23 mouse cellular contexts compared by ENCODE assay signal in the genomic region with DNA sequence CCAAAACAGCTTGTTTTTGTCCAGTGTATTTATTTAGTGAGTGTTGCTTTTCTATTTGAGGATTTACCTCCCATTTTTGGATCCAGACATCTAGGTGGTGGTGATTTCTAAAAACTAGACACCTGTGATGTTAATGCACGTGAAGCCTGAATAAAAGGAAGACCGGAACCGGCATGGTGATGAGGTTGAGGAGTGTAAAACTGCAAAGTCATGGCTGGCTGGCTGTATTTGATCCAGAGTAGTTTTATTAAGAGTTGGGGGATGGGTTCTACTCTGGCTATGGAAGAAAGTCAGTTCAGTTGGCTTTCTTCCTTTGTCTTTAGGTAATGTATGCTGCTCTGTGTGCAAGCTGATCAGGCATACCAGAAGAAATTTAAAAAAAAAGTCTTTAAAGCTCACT. TPM values are rescaled to one million over a fixed set of nuclear protein-coding genes. Genes with fewer than 3 reads are reported as not detected.
DNase-seq lines count a peak whose midpoint lies in the region; ATAC-seq lines count a peak whose summit lies in the region.
"Had no signal": no experiment of that assay in that cellular context is flagged by ENCODE, and none has a peak within 500 bp of the region (broad histone marks: within the 10 kb centered on the region; RNA-seq: fewer than 3 reads in every experiment).

No protein-coding gene starts in this region.

- H3K4me1 ChIP-seq in liver, embryonic 11.5 days (replicated peaks; ENCODE audit: control insufficient read depth, insufficient read depth, low read length), result no peaks in the 10 kb centered on the region
- H3K4me1 ChIP-seq: embryonic facial prominence, embryonic 15.5 days; limb, embryonic 10.5 days; neural tube, embryonic 12.5 days; stomach, embryonic 15.5 days had no signal

- no peak overlapping the region for H3K4me3 ChIP-seq in liver, embryonic 11.5 days (ENCODE audit: low read depth, low read length)
- H3K4me3 ChIP-seq: embryonic facial prominence, embryonic 15.5 days; limb, embryonic 10.5 days; megakaryocyte, embryonic 14.5 days; neural tube, embryonic 12.5 days; stomach, embryonic 15.5 days had no signal

- ATAC-seq in liver, embryonic 11.5 days (replicated peaks; ENCODE audit: low FRiP score), result no peak
- ATAC-seq in megakaryocyte-erythroid progenitor cell, adult 5-6 weeks (replicated peaks; ENCODE audit: low FRiP score, low TSS enrichment, poor library complexity, severe bottlenecking), result peak; percentile 59; the same call in 1 of the 2 replicates
- ATAC-seq: activated CD4-positive, CD25-positive, alpha-beta regulatory T cell, adult 4 months; hindbrain, embryonic 16.5 days; intestine, postnatal 0 days had no signal

- no peaks in the 10 kb centered on the region for H3K9me3 ChIP-seq in liver, embryonic 11.5 days (ENCODE audit: control insufficient read depth, low read length)
- H3K9me3 ChIP-seq: embryonic facial prominence, embryonic 15.5 days; limb, embryonic 10.5 days; megakaryocyte, embryonic 14.5 days; neural tube, embryonic 12.5 days; stomach, embryonic 15.5 days had no signal

- DNase-seq in kidney, adult 9 months, result peak; percentile 16
- no peak for DNase-seq in kidney, adult 18-20 months
- DNase-seq in liver (peak; percentile 14), R1 (ENCODE audit: low read depth, low spot score) (peak; percentile 87)
- DNase-seq in liver, embryonic 11.5 days (ENCODE audit: low spot score), result no peak
- no peak for DNase-seq in right cerebral cortex, postnatal 10 days (ENCODE audit: low spot score in 2 of 2)
- DNase-seq: adrenal gland, postnatal 36 days; cerebellum, adult 2 months; heart, adult 18-20 months; heart, postnatal 4 days; lung, postnatal 10 days; right cerebral cortex, postnatal 14 days; thymus, adult 2 months had no signal

- WGBS in liver, embryonic 11.5 days, result 68% methylated on average over 3 of the region's 3 CpGs

- no peaks in the 10 kb centered on the region for H3K27me3 ChIP-seq in liver, embryonic 11.5 days (replicated peaks; ENCODE audit: control insufficient read depth, insufficient read depth, low read length)
- H3K27me3 ChIP-seq: embryonic facial prominence, embryonic 15.5 days; megakaryocyte, embryonic 14.5 days; neural tube, embryonic 12.5 days; stomach, embryonic 15.5 days had no signal

- no peak overlapping the region for H3K27ac ChIP-seq in liver, embryonic 11.5 days (ENCODE audit: low read depth, low read length)
- H3K27ac ChIP-seq: embryonic facial prominence, embryonic 15.5 days; limb, embryonic 10.5 days; liver, embryonic 14.5 days; neural tube, embryonic 12.5 days; stomach, embryonic 15.5 days had no signal

- H3K9ac ChIP-seq in liver, embryonic 11.5 days (ENCODE audit: low read depth, low read length), result no peak overlapping the region
- H3K9ac ChIP-seq: embryonic facial prominence, embryonic 15.5 days; liver, embryonic 14.5 days; neural tube, embryonic 12.5 days; stomach, embryonic 15.5 days had no signal

- no peak overlapping the region for H3K4me2 ChIP-seq in liver, embryonic 11.5 days
- H3K4me2 ChIP-seq: embryonic facial prominence, embryonic 15.5 days; neural tube, embryonic 12.5 days; stomach, embryonic 15.5 days had no signal

- H3K36me3 ChIP-seq in liver, embryonic 11.5 days (ENCODE audit: control insufficient read depth, insufficient read depth, low read length), result peaks cover 11% of the 10 kb centered on the region; the same call in 1 of the 2 replicates
- H3K36me3 ChIP-seq: stomach, embryonic 15.5 days had no signal

RNA-seq across cellular contexts. Expression of a gene that starts 39.1 kb away (rescaled TPM):
- polyA plus RNA-seq in liver, embryonic 11.5 days (2014; fragmentation: Nextera tagmentation; extraction: Ambion mirVana), result 38.8 and 41.4 TPM in 2 replicates
- 102 and 161 TPM in 2 replicates for total RNA-seq in megakaryocyte-erythroid progenitor cell, adult 5-6 weeks (2014; fragmentation: Nextera tagmentation)
- total RNA-seq in megakaryocyte-erythroid progenitor cell, adult 5-6 weeks (2017), result 201 and 208 TPM in 2 replicates

Comparison
In these comparisons a context has a peak if more than half of its experiments do, and no peak if none do; other contexts are left out.
1. DNase-seq: peak in kidney, adult 9 months (single experiment), liver (single experiment) and R1 (single experiment); none in kidney, adult 18-20 months (single experiment), liver, embryonic 11.5 days (single experiment) and right cerebral cortex, postnatal 10 days (0 of 2).